Mouse (Mus musculus) heart, postnatal 25 days (tissue): ENCODE measurements at regions not wholly inside any gene's neighbourhood (a gene's known extent, or its start where the extent isn't known, plus 50 kb on each side); places are given as distances from the start of the nearest gene placed in this dataset.

Experiments
- DNase-seq: peaks from one replicate; pipeline ENCODE4 v3.0.0; 2022; ENCODE audit warnings: low spot score
- intact Hi-C: fragments of 180-260 bp; cut with DNase I; formaldehyde crosslinking; loops from one replicate; pipeline ENCODE4 v1.15.1; 2025

- intact Hi-C loops = loop anchor here (5.0 kb wide), 1 partner anchor 52 kb away; no protein-coding TSS in a partner anchor
- DNase-seq = no peak
Observed at GRCm38 (mm10) chr4:95443854-95444811, 113.2 kb upstream of the Fggy start.

DNA sequence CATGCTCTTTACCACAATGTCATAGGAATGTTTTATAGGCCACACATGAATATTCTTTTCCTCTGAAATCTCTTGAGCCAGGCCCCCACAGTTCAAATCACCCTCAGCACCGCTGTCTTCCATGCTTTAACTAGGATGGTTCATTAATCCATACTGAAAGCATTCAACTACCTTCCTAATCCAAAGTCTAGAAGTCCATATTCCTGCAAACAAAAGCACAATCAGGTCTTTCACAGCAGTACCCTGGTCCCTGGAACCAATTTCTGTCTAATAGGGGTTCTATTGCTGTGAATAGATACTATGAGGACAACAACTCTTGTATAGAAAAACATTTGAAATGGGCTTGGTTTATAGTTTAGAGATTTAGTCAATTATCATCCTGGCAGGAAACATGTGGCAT, 107.0 kb upstream of the Fggy start:
- intact Hi-C loops = no loop called here
- no peak for DNase-seq

GRCm38 (mm10) chr4:95451831-95452230, 105.5 kb upstream of the Fggy start:
- intact Hi-C loops = no loop called here
- no peak for DNase-seq

- intact Hi-C loops = no loop called here
- no peak for DNase-seq
Observed at GRCm38 (mm10) chr4:95456318-95456717, 101.0 kb upstream of the Fggy start.

GRCm38 (mm10) chr4:95456943-95457342, 100.4 kb upstream of the Fggy start:
- no peak for DNase-seq
- intact Hi-C loops = no loop called here

GRCm38 (mm10) chr4:95462476-95462875, 94.8 kb upstream of the Fggy start:
- DNase-seq = no peak
- intact Hi-C loops = no loop called here

DNA sequence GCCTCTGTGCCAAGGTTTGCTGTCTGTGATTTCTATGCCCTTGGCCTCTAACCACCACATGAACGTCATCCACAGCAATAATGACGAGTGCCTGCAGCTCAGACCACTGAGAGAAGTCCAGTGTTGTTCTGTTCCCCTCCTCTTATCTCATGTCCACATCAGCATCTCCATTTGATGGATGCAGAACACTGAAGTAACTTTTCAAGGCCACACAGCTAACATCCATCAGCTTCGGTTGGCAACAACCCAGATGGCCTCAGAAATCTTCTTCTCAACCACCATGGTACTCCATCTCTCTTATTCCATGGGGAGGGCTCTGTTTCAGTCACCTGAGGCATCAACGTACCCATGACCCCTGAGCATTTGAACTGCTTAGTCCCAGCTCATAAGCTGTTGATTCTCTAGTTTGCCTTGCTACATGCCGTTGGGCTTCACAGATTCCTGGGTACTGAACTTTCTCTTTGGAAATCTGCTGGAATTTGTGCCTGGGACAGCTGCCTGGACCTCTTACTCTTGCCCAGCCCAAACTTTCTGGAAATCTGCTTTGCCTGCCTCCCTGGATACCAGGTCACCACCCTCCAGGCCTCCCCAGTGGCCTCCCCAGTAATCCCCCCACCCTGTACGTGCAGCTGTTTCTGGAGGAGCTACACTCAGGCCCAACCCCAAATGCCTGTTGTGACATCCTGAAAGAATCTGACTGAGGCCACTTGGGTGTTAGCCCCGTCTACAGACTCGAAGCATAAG, 94.1 kb upstream of the Fggy start:
- intact Hi-C loops = no loop called here
- DNase-seq = peak; percentile 31

- intact Hi-C loops = loop anchor here (5.0 kb wide), 1 partner anchor 79 kb away; no protein-coding TSS in a partner anchor
Observed at GRCm38 (mm10) chr4:95466647-95467046, 90.7 kb upstream of the Fggy start.

GRCm38 (mm10) chr4:95467526-95467925, 89.8 kb upstream of the Fggy start:
- DNase-seq = no peak
- intact Hi-C loops = loop anchor here (5.0 kb wide), 1 partner anchor 80 kb away; no protein-coding TSS in a partner anchor

More at GRCm38 (mm10) chr4:95466647-95467046, 90.7 kb upstream of the Fggy start:
- DNase-seq = no peak

- no peak for DNase-seq
- intact Hi-C loops = no loop called here
Observed at GRCm38 (mm10) chr4:95474726-95475406, 82.4 kb upstream of the Fggy start.

DNA sequence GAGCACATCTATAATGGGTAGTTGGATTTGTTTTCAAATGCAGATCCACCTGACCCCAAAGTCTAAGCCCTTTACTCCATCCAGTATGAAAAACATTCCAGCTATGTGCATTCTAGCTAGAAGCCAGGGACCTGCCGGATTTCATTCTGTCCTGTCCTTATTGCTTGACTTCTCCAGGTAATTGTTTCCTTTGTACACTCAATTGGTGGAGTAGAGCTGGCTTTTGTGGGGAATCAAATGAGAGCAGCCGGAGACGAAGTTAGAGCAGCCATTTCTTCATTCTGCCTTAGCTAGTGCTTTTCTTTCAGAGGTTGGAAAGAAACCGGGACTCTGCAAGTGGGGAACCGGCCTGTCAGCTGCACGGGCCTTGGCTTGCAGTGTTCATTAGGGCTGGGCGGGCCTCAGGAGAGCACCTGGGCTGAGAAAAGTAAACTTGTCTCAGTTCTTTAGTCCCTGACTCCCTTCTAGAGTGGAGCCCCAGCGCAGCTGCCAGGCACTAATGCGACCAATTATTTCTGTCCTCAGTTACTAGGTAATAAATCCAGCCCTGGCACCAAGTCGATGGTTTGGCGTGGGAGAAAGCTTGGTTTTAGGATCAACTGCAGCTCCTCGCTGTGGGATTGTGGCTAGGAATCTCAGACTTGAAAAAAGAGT, 81.1 kb upstream of the Fggy start:
- intact Hi-C loops = no loop called here
- no peak for DNase-seq

GRCm38 (mm10) chr4:95483571-95483970, 73.7 kb upstream of the Fggy start:
- peak; percentile 73 for DNase-seq
- intact Hi-C loops = loop anchor here (5.0 kb wide), 1 partner anchor 321 kb away; no protein-coding TSS in a partner anchor

DNA sequence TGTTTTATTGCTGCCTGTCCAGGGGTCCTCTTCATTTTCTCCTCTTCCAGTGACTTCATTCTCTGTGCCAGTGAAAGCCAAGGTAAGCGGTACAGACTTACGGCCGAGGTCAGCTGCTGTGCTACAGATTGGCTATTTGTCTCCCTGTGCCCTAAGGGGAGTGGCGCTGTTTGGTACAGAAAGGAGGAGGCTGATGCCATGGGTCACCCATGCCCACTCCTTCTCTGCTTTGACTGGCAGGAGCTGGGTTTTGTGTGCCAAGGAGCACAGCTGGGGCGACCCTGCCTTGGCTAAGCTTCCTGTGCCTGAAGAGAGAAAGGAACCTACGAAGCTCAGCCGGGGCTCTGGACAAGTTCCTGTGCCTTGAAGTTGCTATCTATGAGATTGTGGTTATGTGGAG, 70.0 kb upstream of the Fggy start:
- DNase-seq = no peak
- intact Hi-C loops = no loop called here

GRCm38 (mm10) chr4:95487969-95488368, 69.3 kb upstream of the Fggy start:
- no peak for DNase-seq
- intact Hi-C loops = no loop called here

- DNase-seq = no peak
- intact Hi-C loops = no loop called here
Observed at GRCm38 (mm10) chr4:95489059-95489458, 68.2 kb upstream of the Fggy start.

- intact Hi-C loops = no loop called here
- DNase-seq = no peak
Observed at GRCm38 (mm10) chr4:95500265-95500664, 57.0 kb upstream of the Fggy start.

DNA sequence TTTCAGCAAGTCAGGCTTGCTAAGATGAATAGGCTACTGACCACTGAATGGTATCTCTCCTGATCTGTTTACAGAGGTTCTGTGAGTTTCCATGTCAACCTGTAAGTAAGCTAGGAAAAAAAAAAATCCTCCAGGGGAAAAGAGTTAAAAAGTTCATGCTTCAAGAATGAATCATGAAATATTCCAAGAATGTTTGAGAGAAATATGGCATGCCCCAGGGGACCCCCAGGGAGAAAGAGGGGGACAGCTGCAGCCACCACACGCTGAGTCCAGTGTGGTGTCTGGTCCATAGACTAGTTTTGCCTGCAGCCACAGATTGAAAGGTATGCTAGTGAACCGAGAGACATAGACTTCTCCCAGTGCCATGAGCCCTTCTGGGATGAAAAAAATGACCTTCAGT, 56.1 kb upstream of the Fggy start:
- DNase-seq = no peak
- intact Hi-C loops = no loop called here

- intact Hi-C loops = no loop called here
- DNase-seq = no peak
Observed at GRCm38 (mm10) chr4:95507141-95507945, 50.0 kb upstream of the Fggy start.
